Mouse (Mus musculus) lung, embryonic 16.5 days (tissue): Measurements from ENCODE around the gene Hist1h4h. TPM values are rescaled to one million over a fixed set of nuclear protein-coding genes. Genes with fewer than 3 reads are reported as not detected.
A peak's percentile ranks its signal among the peaks of the same experiment; 100 is the strongest.
"Not testable (repeated sequence)": the region's sequence is repeated elsewhere in the genome, so short reads cannot be mapped to it uniquely, and the experiment has no call there.

Source experiments
- ATAC-seq: fragments of 200-750 bp; cut with Nextera tagmentation; 2 replicates; pipeline ENCODE4 v1.8.0; 2017; ENCODE audit warnings: low read depth, mild to moderate bottlenecking, moderate library complexity
- H3K27ac ChIP-seq: fragments of 300-500 bp; sonication (generic); 2 replicates; pipeline ENCODE4 v1.5.1; 2014; ENCODE audit warnings: mild to moderate bottlenecking, control low read depth, low read length
- H3K27me3 ChIP-seq: fragments of 300-500 bp; sonication (generic); 2 replicates; pipeline ENCODE4 v1.6.1; 2014; ENCODE audit warnings: low read depth, low read length, mixed read lengths; ENCODE audit not compliant: control insufficient read depth, insufficient read depth
- H3K36me3 ChIP-seq: fragments of 300-500 bp; sonication (generic); 2 replicates; pipeline ENCODE4 v1.6.1; 2014; ENCODE audit warnings: low read length; ENCODE audit not compliant: control insufficient read depth, insufficient read depth
- H3K4me1 ChIP-seq: fragments of 300-500 bp; sonication (generic); replicated peaks from 2 replicates; pipeline ENCODE4 v1.6.1; 2014; ENCODE audit warnings: low read length, mixed read lengths; ENCODE audit not compliant: control insufficient read depth, insufficient read depth
- H3K4me2 ChIP-seq: fragments of 300-500 bp; sonication (generic); 2 replicates; pipeline ENCODE4 v1.6.1; 2014; ENCODE audit warnings: low read depth, low read length, control low read depth
- H3K4me3 ChIP-seq: fragments of 300-500 bp; sonication (generic); 2 replicates; pipeline ENCODE4 v1.5.1; 2014; ENCODE audit warnings: mild to moderate bottlenecking, low read length, control low read depth
- H3K9ac ChIP-seq: fragments of 300-500 bp; sonication (generic); 2 replicates; pipeline ENCODE4 v1.6.1; 2014; ENCODE audit warnings: low read length, control low read depth
- H3K9me3 ChIP-seq: fragments of 300-500 bp; sonication (generic); 2 replicates; pipeline ENCODE4 v1.6.1; 2016; ENCODE audit warnings: low read length; ENCODE audit not compliant: control insufficient read depth
- WGBS: fragments of 180-500 bp; shearing (Covaris S2); extraction: QIAGEN DNeasy Blood & Tissue Kit; methylation state at CpG from one replicate; pipeline ENCODE4 v1.1.7; 2014; 5-methylcytosine and 5-hydroxymethylcytosine counted together
- polyA plus RNA-seq: library from polyadenylated mRNA; unstranded; fragments of >200 nt; fragmentation: Nextera tagmentation; extraction: Ambion mirVana; gene quantifications from 2 replicates; pipeline ENCODE4 v1.2.1, GENCODE M21; 2015

Hist1h4h gene
- polyA plus RNA-seq, 1 experiment from 2014 or later: 8.4 TPM

GRCm38 (mm10) chr13:23529480-23530165 lies 1.2 kb upstream of the Hist1h4h start:
- Histone ChIP-seq H3K4me3 (peak overlapping the region; percentile 52), H3K27me3 (no peaks in the 10 kb centered on the region)
- WGBS: 15% methylated on average over 2 of the region's 2 CpGs

GRCm38 (mm10) chr13:23530181-23530900 lies 509 bp upstream of the Hist1h4h start:
- H3K4me3 ChIP-seq: peak overlapping the region; percentile 52
- H3K9ac ChIP-seq: peak overlapping the region; percentile 73
- peaks cover 18% of the 10 kb centered on the region for H3K4me1 ChIP-seq
- peak overlapping the region; percentile 97 for H3K27ac ChIP-seq
- WGBS: under 1% methylated on average over 20 of the region's 20 CpGs
- peak overlapping the region; percentile 58 for H3K4me2 ChIP-seq
- no peaks in the 10 kb centered on the region for H3K36me3 ChIP-seq
- no peaks in the 10 kb centered on the region for H3K9me3 ChIP-seq
- no peaks in the 10 kb centered on the region for H3K27me3 ChIP-seq
- 0 out of 2 replicates have a peak, but pooled peaks have one; percentile 17 for ATAC-seq

More at GRCm38 (mm10) chr13:23529480-23530165, 1.2 kb upstream of the Hist1h4h start:
- H3K9ac ChIP-seq: peak overlapping the region; percentile 73
- no peaks in the 10 kb centered on the region for H3K9me3 ChIP-seq
- H3K27ac ChIP-seq: peak overlapping the region; percentile 97; the same call in 1 of the 2 replicates
- ATAC-seq: no peak
- H3K4me1 ChIP-seq: peaks cover 18% of the 10 kb centered on the region
- H3K36me3 ChIP-seq: no peaks in the 10 kb centered on the region
- H3K4me2 ChIP-seq: peak overlapping the region; percentile 58

- peaks cover 24% of the 10 kb centered on the region for H3K4me1 ChIP-seq
- peak overlapping the region; percentile 73 for H3K9ac ChIP-seq
- WGBS: 16% methylated on average over 9 of the region's 9 CpGs
- H3K9me3 ChIP-seq: no peaks in the 10 kb centered on the region
- peak overlapping the region; percentile 97 for H3K27ac ChIP-seq
- H3K4me3 ChIP-seq: peak overlapping the region; percentile 52
- H3K4me2 ChIP-seq: peak overlapping the region; percentile 58
- H3K27me3 ChIP-seq: no peaks in the 10 kb centered on the region
- no peak for ATAC-seq
- no peaks in the 10 kb centered on the region for H3K36me3 ChIP-seq
Observed at GRCm38 (mm10) chr13:23532262-23533075, 1.6 kb downstream of the Hist1h4h start.

GRCm38 (mm10) chr13:23533560-23534367 lies 2.9 kb downstream of the Hist1h4h start, which contains the start of gene Hist1h2af:
Hist1h2af (plus strand) TSS chr13:23533906.
- H3K4me2 ChIP-seq: peak within 1 kb of the TSS; percentile 58
- ATAC-seq: peak; percentile 51
- peaks cover 23% of the 10 kb centered on the region for H3K4me1 ChIP-seq
- WGBS: 0% methylated on average over 22 of the region's 53 CpGs
- H3K36me3 ChIP-seq, H3K9me3 ChIP-seq, H3K27me3 ChIP-seq: not testable (repeated sequence)
- H3K9ac ChIP-seq: peak within 1 kb of the TSS; percentile 73
- H3K4me3 ChIP-seq: peak within 1 kb of the TSS; percentile 52
- H3K27ac ChIP-seq: peak within 1 kb of the TSS; percentile 97

GRCm38 (mm10) chr13:23534368-23535131 lies 3.7 kb downstream of the Hist1h4h start:
- H3K9ac ChIP-seq: peak overlapping the region; percentile 69
- no peak for ATAC-seq
- WGBS: under 1% methylated on average over 15 of the region's 15 CpGs

GRCm38 (mm10) chr13:23535137-23536075 lies 4.6 kb downstream of the Hist1h4h start, which contains the start of gene Hist1h3g:
Hist1h3g (plus strand) TSS chr13:23535422.
- not testable (repeated sequence) for H3K36me3 ChIP-seq, H3K9me3 ChIP-seq, H3K27me3 ChIP-seq
- H3K27ac ChIP-seq: peak within 1 kb of the TSS; percentile 97
- peak; percentile 87 for ATAC-seq
- peaks cover 19% of the 10 kb centered on the region for H3K4me1 ChIP-seq
- 0% methylated on average over 43 of the region's 62 CpGs for WGBS
- peak within 1 kb of the TSS; percentile 69 for H3K4me2 ChIP-seq
- peak within 1 kb of the TSS; percentile 52 for H3K4me3 ChIP-seq
- peak within 1 kb of the TSS; percentile 69 for H3K9ac ChIP-seq

More at GRCm38 (mm10) chr13:23534368-23535131, 3.7 kb downstream of the Hist1h4h start:
- Histone ChIP-seq H3K9me3 (no peaks in the 10 kb centered on the region), H3K4me3 (peak overlapping the region; percentile 52), H3K36me3 (no peaks in the 10 kb centered on the region), H3K27me3 (no peaks in the 10 kb centered on the region), H3K27ac (peak overlapping the region; percentile 97), H3K4me1 (peaks cover 19% of the 10 kb centered on the region), H3K4me2 (peak overlapping the region; percentile 58)

- H3K4me2 ChIP-seq: peak overlapping the region; percentile 69
- no peaks in the 10 kb centered on the region for H3K9me3 ChIP-seq
- peak overlapping the region; percentile 49 for H3K4me3 ChIP-seq
- no peaks in the 10 kb centered on the region for H3K36me3 ChIP-seq
- H3K27ac ChIP-seq: peak overlapping the region; percentile 53
- ATAC-seq: no peak
- peak overlapping the region; percentile 69 for H3K9ac ChIP-seq
- WGBS: 9% methylated on average over 7 of the region's 7 CpGs
- peaks cover 19% of the 10 kb centered on the region for H3K4me1 ChIP-seq
- no peaks in the 10 kb centered on the region for H3K27me3 ChIP-seq
Observed at GRCm38 (mm10) chr13:23536076-23536822, 5.4 kb downstream of the Hist1h4h start.
